Mouse (Mus musculus) cerebellum, adult 9-11 months (tissue): ENCODE data around the gene Hpcal1.

ENCODE experiments used
- DNase-seq: peaks from one replicate; pipeline ENCODE4 v3.0.0; 2022

Gene Hpcal1

GRCm38 (mm10) chr12:17717257-17717656, 26.6 kb downstream of the Hpcal1 start:
- DNase-seq: no peak

- DNase-seq: no peak
These were observed 27.5 kb downstream of the Hpcal1 start for GRCm38 (mm10) chr12:17718146-17718545.

- peak; percentile 74 for DNase-seq
These were observed 30.4 kb downstream of the Hpcal1 start for GRCm38 (mm10) chr12:17721058-17721457.

- no peak for DNase-seq
These were observed 32.0 kb downstream of the Hpcal1 start for GRCm38 (mm10) chr12:17722452-17723181.

GRCm38 (mm10) chr12:17723182-17723570, 32.5 kb downstream of the Hpcal1 start:
- DNase-seq: no peak

- no peak for DNase-seq
These were observed 33.3 kb downstream of the Hpcal1 start for GRCm38 (mm10) chr12:17723999-17724398.

GRCm38 (mm10) chr12:17724412-17725090, 33.9 kb downstream of the Hpcal1 start:
- DNase-seq: no peak

GRCm38 (mm10) chr12:17725592-17725991, 34.9 kb downstream of the Hpcal1 start:
- DNase-seq: no peak

- DNase-seq: peak; percentile 53
These were observed 36.1 kb downstream of the Hpcal1 start for GRCm38 (mm10) chr12:17726576-17727320.

GRCm38 (mm10) chr12:17727676-17728339, 37.2 kb downstream of the Hpcal1 start:
- peak; percentile 62 for DNase-seq

GRCm38 (mm10) chr12:17729211-17729900, 38.7 kb downstream of the Hpcal1 start:
- DNase-seq: no peak

GRCm38 (mm10) chr12:17732006-17732405, 41.4 kb downstream of the Hpcal1 start:
- DNase-seq: no peak

- no peak for DNase-seq
These were observed 41.9 kb downstream of the Hpcal1 start for GRCm38 (mm10) chr12:17732546-17732945.

GRCm38 (mm10) chr12:17733114-17733904, 42.7 kb downstream of the Hpcal1 start:
- DNase-seq: no peak

- no peak for DNase-seq
These were observed 45.7 kb downstream of the Hpcal1 start for GRCm38 (mm10) chr12:17736396-17736795.

GRCm38 (mm10) chr12:17736859-17737577, 46.4 kb downstream of the Hpcal1 start:
- no peak for DNase-seq

- DNase-seq: no peak
These were observed 47.2 kb downstream of the Hpcal1 start for GRCm38 (mm10) chr12:17737808-17738207.

- no peak for DNase-seq
These were observed 47.8 kb downstream of the Hpcal1 start for GRCm38 (mm10) chr12:17738473-17738872.

- DNase-seq: no peak
These were observed 49.6 kb downstream of the Hpcal1 start for GRCm38 (mm10) chr12:17740226-17740625.

GRCm38 (mm10) chr12:17741637-17742364, 51.1 kb downstream of the Hpcal1 start:
- peak; percentile 79 for DNase-seq
